Mouse (Mus musculus): ENCODE results near the gene Ddx4. TPM values are rescaled to one million over a fixed set of nuclear protein-coding genes. Genes with fewer than 3 reads are reported as not detected.

The Ddx4 gene
- polyA plus RNA-seq, 2 experiments: 0.73 to 0.96 TPM

GRCm38 (mm10) chr13:112560554-112561138 is 91.6 kb downstream of the Ddx4 start:
- Histone ChIP-seq H3K4me3 (replicated peaks; ENCODE audit: low read length) (no peak overlapping the region), H3K4me2 (replicated peaks; ENCODE audit: low read depth, low read length, severe bottlenecking) (no peak overlapping the region), H3K9me3 (ENCODE audit: control insufficient read depth, low read length) (no peaks in the 10 kb centered on the region), H3K36me3 (ENCODE audit: control insufficient read depth, insufficient read depth, low read length) (no peaks in the 10 kb centered on the region), H3K4me1 (ENCODE audit: control insufficient read depth, insufficient read depth, low read length) (no peaks in the 10 kb centered on the region), H3K9ac (ENCODE audit: low read depth, low read length, severe bottlenecking) (no peak overlapping the region), H3K27ac (replicated peaks; ENCODE audit: low read depth, low read length) (no peak overlapping the region), H3K27me3 (ENCODE audit: control insufficient read depth, insufficient read depth, low read length) (no peaks in the 10 kb centered on the region)
- 87% methylated on average over 6 of the region's 6 CpGs for WGBS
- DNase-seq (ENCODE audit: low spot score) (no peak), ATAC-seq (ENCODE audit: low FRiP score, low read depth) (no peak)
- TF ChIP-seq POLR2A (IDR thresholded peaks at IDR 0.05; ENCODE audit: borderline replicate concordance, extremely low read depth, insufficient read depth, insufficient read length): no peak

GRCm38 (mm10) chr13:112556501-112556900 is 95.8 kb downstream of the Ddx4 start:
- no peak for DNase-seq (ENCODE audit: low spot score)
- TF ChIP-seq POLR2A (IDR thresholded peaks at IDR 0.05; ENCODE audit: borderline replicate concordance, extremely low read depth, insufficient read depth, insufficient read length): no peak
- no peak overlapping the region for H3K27ac ChIP-seq (replicated peaks; ENCODE audit: low read depth, low read length)
- 46% methylated on average over 2 of the region's 2 CpGs for WGBS
- H3K4me3 ChIP-seq (replicated peaks; ENCODE audit: low read length): no peak overlapping the region
- no peak overlapping the region for H3K9ac ChIP-seq (ENCODE audit: low read depth, low read length, severe bottlenecking)
- no peak for ATAC-seq (ENCODE audit: low FRiP score, low read depth)
- no peaks in the 10 kb centered on the region for H3K4me1 ChIP-seq (ENCODE audit: control insufficient read depth, insufficient read depth, low read length)
- H3K27me3 ChIP-seq (ENCODE audit: control insufficient read depth, insufficient read depth, low read length): no peaks in the 10 kb centered on the region
- H3K4me2 ChIP-seq (replicated peaks; ENCODE audit: low read depth, low read length, severe bottlenecking): no peak overlapping the region
- no peaks in the 10 kb centered on the region for H3K36me3 ChIP-seq (ENCODE audit: control insufficient read depth, insufficient read depth, low read length)
- no peaks in the 10 kb centered on the region for H3K9me3 ChIP-seq (ENCODE audit: control insufficient read depth, low read length)

- no peak overlapping the region for H3K4me3 ChIP-seq (replicated peaks; ENCODE audit: low read length)
- 93% methylated on average over 5 of the region's 5 CpGs for WGBS
- no peak overlapping the region for H3K9ac ChIP-seq (ENCODE audit: low read depth, low read length, severe bottlenecking)
- no peaks in the 10 kb centered on the region for H3K36me3 ChIP-seq (ENCODE audit: control insufficient read depth, insufficient read depth, low read length)
- ATAC-seq (ENCODE audit: low FRiP score, low read depth): no peak
- H3K4me1 ChIP-seq (ENCODE audit: control insufficient read depth, insufficient read depth, low read length): no peaks in the 10 kb centered on the region
- no peak for DNase-seq (ENCODE audit: low spot score)
- no peak for TF ChIP-seq POLR2A (IDR thresholded peaks at IDR 0.05; ENCODE audit: borderline replicate concordance, extremely low read depth, insufficient read depth, insufficient read length)
- H3K27me3 ChIP-seq (ENCODE audit: control insufficient read depth, insufficient read depth, low read length): no peaks in the 10 kb centered on the region
- no peaks in the 10 kb centered on the region for H3K9me3 ChIP-seq (ENCODE audit: control insufficient read depth, low read length)
- no peak overlapping the region for H3K27ac ChIP-seq (replicated peaks; ENCODE audit: low read depth, low read length)
- no peak overlapping the region for H3K4me2 ChIP-seq (replicated peaks; ENCODE audit: low read depth, low read length, severe bottlenecking)
Measured at GRCm38 (mm10) chr13:112553304-112553703, 99.0 kb downstream of the Ddx4 start.

GRCm38 (mm10) chr13:112551641-112552548 is 100.4 kb downstream of the Ddx4 start:
- H3K9me3 ChIP-seq (ENCODE audit: control insufficient read depth, low read length): no peaks in the 10 kb centered on the region
- no peaks in the 10 kb centered on the region for H3K4me1 ChIP-seq (ENCODE audit: control insufficient read depth, insufficient read depth, low read length)
- 81% methylated on average over 7 of the region's 7 CpGs for WGBS
- no peaks in the 10 kb centered on the region for H3K27me3 ChIP-seq (ENCODE audit: control insufficient read depth, insufficient read depth, low read length)
- no peak for TF ChIP-seq POLR2A (IDR thresholded peaks at IDR 0.05; ENCODE audit: borderline replicate concordance, extremely low read depth, insufficient read depth, insufficient read length)
- H3K4me2 ChIP-seq (replicated peaks; ENCODE audit: low read depth, low read length, severe bottlenecking): no peak overlapping the region
- DNase-seq (ENCODE audit: low spot score): no peak
- H3K9ac ChIP-seq (ENCODE audit: low read depth, low read length, severe bottlenecking): no peak overlapping the region
- no peak overlapping the region for H3K4me3 ChIP-seq (replicated peaks; ENCODE audit: low read length)
- ATAC-seq (ENCODE audit: low FRiP score, low read depth): no peak
- no peak overlapping the region for H3K27ac ChIP-seq (replicated peaks; ENCODE audit: low read depth, low read length)
- H3K36me3 ChIP-seq (ENCODE audit: control insufficient read depth, insufficient read depth, low read length): no peaks in the 10 kb centered on the region

Other genes with a start within 250 kb of the Ddx4 start
- gene Il6st, start 188.4 kb downstream of the Ddx4 start, polyA plus RNA-seq (2012; rRNA removed): 34.3 and 34.4 TPM in 2 replicates
- gene Il6st, start 188.4 kb downstream of the Ddx4 start, polyA plus RNA-seq (2014; fragmentation: Nextera tagmentation; extraction: Ambion mirVana): 40.3 and 42.4 TPM in 2 replicates
- gene Il31ra, start 58.1 kb downstream of the Ddx4 start, polyA plus RNA-seq (2012; rRNA removed): 0.28 and 0.38 TPM in 2 replicates
- 0.21 and 0.22 TPM in 2 replicates for gene Il31ra, start 58.1 kb downstream of the Ddx4 start, polyA plus RNA-seq (2014; fragmentation: Nextera tagmentation; extraction: Ambion mirVana)
- 17.8 and 18.5 TPM in 2 replicates for gene Slc38a9, start 8.3 kb upstream of the Ddx4 start, polyA plus RNA-seq (2012; rRNA removed)
- gene Slc38a9, start 8.3 kb upstream of the Ddx4 start, polyA plus RNA-seq (2014; fragmentation: Nextera tagmentation; extraction: Ambion mirVana): 16.3 and 18.3 TPM in 2 replicates
- gene Plpp1, start 148.3 kb upstream of the Ddx4 start, polyA plus RNA-seq (2012; rRNA removed): 48.8 and 52.9 TPM in 2 replicates
- gene Plpp1, start 148.3 kb upstream of the Ddx4 start, polyA plus RNA-seq (2014; fragmentation: Nextera tagmentation; extraction: Ambion mirVana): 66.0 and 70.9 TPM in 2 replicates